Mouse (Mus musculus) testis, adult 2 months (tissue): ENCODE data around the gene Gabrd.

Experiments used
- CTCF ChIP-seq: fragments of 200-500 bp; IDR thresholded peaks from 2 replicates; pipeline ENCODE4 v1.5.1; 2012; ENCODE audit warnings: low read depth, mild to moderate bottlenecking, inconsistent platforms, low read length, moderate library complexity; ENCODE audit not compliant: control insufficient read depth, insufficient read depth, insufficient replicate concordance
- POLR2A ChIP-seq: fragments of 200-500 bp; IDR thresholded peaks from 2 replicates; pipeline ENCODE4 v1.6.1; 2012; ENCODE audit warnings: low read depth, mild to moderate bottlenecking, inconsistent platforms, low read length, moderate library complexity; ENCODE audit not compliant: control insufficient read depth

DNA sequence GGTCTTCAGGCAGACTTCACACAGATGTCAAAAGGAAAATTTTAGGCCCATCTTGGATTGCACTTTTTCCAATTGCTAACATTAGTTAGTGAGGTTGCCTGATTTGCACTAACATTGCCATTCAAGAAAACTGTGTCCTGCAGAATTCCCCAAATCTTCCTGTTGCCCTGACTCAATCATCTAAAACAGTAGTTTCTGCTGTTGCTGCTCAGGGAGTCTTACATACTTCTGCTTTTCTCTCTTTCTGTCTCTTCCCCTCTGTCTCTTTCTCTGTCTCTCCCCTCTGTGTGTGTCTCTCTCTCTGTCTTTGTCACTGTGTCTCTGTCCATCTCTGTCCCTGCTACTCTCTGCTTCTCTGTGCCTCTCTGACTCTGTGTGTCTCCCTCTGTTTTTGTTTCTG lies 30.5 kb upstream of the Gabrd start:
- no peak for TF ChIP-seq CTCF
- no peak for TF ChIP-seq POLR2A
